Mouse (Mus musculus): ENCODE data around the gene Vamp8. TPM values are rescaled to one million over a fixed set of nuclear protein-coding genes. Genes with fewer than 3 reads are reported as not detected.

The Vamp8 gene
- total RNA-seq, 2 experiments from 2014 or later = 51.8 to 52.7 TPM

Other genes starting within 250 kb of the Vamp8 start
- gene Atoh8, start 155.1 kb downstream of the Vamp8 start, total RNA-seq (2021) = 1 to 10 TPM; 5.3 to 7.1 TPM
- gene Sftpb, start 86.1 kb downstream of the Vamp8 start, total RNA-seq (2021) = not detected
- gene Usp39, start 45.5 kb downstream of the Vamp8 start, total RNA-seq (2021) = 10 to 100 TPM; 16.7 to 17.2 TPM
- 10 to 100 TPM; 11.4 TPM for gene 0610030E20Rik, start 43.4 kb downstream of the Vamp8 start, total RNA-seq (2021)
- 10 to 100 TPM in 1 of 2 experiments, 1 to 10 TPM in 1; 9.1 to 12.5 TPM for gene Tmem150a, start 35.3 kb downstream of the Vamp8 start, total RNA-seq (2021)
- 10 to 100 TPM; 31.2 to 31.7 TPM for gene Rnf181, start 23.7 kb downstream of the Vamp8 start, total RNA-seq (2021)
- 10 to 100 TPM; 60.9 to 79.6 TPM for gene Vamp5, start 10.2 kb downstream of the Vamp8 start, total RNA-seq (2021)
- 10 to 100 TPM; 15.0 to 15.5 TPM for gene Ggcx, start 23.6 kb upstream of the Vamp8 start, total RNA-seq (2021)
- gene Mat2a, start 48.9 kb upstream of the Vamp8 start, total RNA-seq (2021) = 100 to 1,000 TPM; 202 to 277 TPM
- gene Sh2d6, start 131.0 kb upstream of the Vamp8 start, total RNA-seq (2021) = under 1 TPM; 0.78 to 0.98 TPM
- 10 to 100 TPM; 11.5 to 15.4 TPM for gene Capg, start 153.7 kb upstream of the Vamp8 start, total RNA-seq (2021)
- gene Elmod3, start 207.7 kb upstream of the Vamp8 start, total RNA-seq (2021) = 1 to 10 TPM; 4.7 to 8.6 TPM
- 10 to 100 TPM; 40.8 to 46.7 TPM for gene Retsat, start 207.8 kb upstream of the Vamp8 start, total RNA-seq (2021)
- 10 to 100 TPM; 21.6 to 21.7 TPM for gene Tgoln1, start 226.3 kb upstream of the Vamp8 start, total RNA-seq (2021)

Data from gastrocnemius, postnatal 14 days (tissue).